Mouse (Mus musculus) splenic B cell, adult 2 months (primary cell): ENCODE data around the gene Methig1.
A peak's percentile ranks its signal among the peaks of the same experiment; 100 is the strongest.
"Not testable (repeated sequence)": the region's sequence is repeated elsewhere in the genome, so short reads cannot be mapped to it uniquely, and the experiment has no call there.

Experiments
- DNase-seq: peaks from one replicate; pipeline ENCODE4 v3.0.0-alpha.2; 2011; ENCODE audit warnings: low read depth, low spot score
- H3K27me3 ChIP-seq: 2 replicates; pipeline ENCODE4 v1.6.1; 2012; ENCODE audit warnings: mild to moderate bottlenecking, low read length, moderate library complexity, mixed read lengths; ENCODE audit not compliant: control insufficient read depth, poor library complexity, insufficient read depth, severe bottlenecking
- H3K36me3 ChIP-seq: 2 replicates; pipeline ENCODE4 v1.6.1; 2012; ENCODE audit warnings: mild to moderate bottlenecking, low read length, moderate library complexity, mixed read lengths; ENCODE audit not compliant: control insufficient read depth, poor library complexity, insufficient read depth, severe bottlenecking

Gene Methig1

GRCm38 (mm10) chr15:100352711-100353250 is at the start of gene Methig1, which contains the start of gene Mettl7a2:
Methig1 (plus strand) TSS chr15:100353149.
Mettl7a2 (plus strand) TSS chr15:100353200.
- DNase-seq, result no peak
- Histone ChIP-seq H3K27me3 (no peaks in the 10 kb centered on the region), H3K36me3 (no peaks in the 10 kb centered on the region)

GRCm38 (mm10) chr15:100303428-100304018 is 49.4 kb upstream of the Methig1 start:
- DNase-seq, result no peak
- no peaks in the 10 kb centered on the region for H3K36me3 ChIP-seq
- H3K27me3 ChIP-seq, result no peaks in the 10 kb centered on the region

- DNase-seq, result peak; percentile 76
- no peaks in the 10 kb centered on the region for H3K27me3 ChIP-seq
- no peaks in the 10 kb centered on the region for H3K36me3 ChIP-seq
These were observed 48.6 kb upstream of the Methig1 start, which contains the start of gene Mettl7a1 for GRCm38 (mm10) chr15:100304019-100304991. Mettl7a1 (plus strand) TSS chr15:100304140.

GRCm38 (mm10) chr15:100306201-100306600 is 46.7 kb upstream of the Methig1 start:
- Histone ChIP-seq H3K27me3 (no peaks in the 10 kb centered on the region), H3K36me3 (no peaks in the 10 kb centered on the region)
- DNase-seq, result no peak

- H3K27me3 ChIP-seq, H3K36me3 ChIP-seq: not testable (repeated sequence)
- DNase-seq, result peak; percentile 82
These were observed 45.4 kb upstream of the Methig1 start for GRCm38 (mm10) chr15:100307438-100308096.

- no peaks in the 10 kb centered on the region for H3K36me3 ChIP-seq
- H3K27me3 ChIP-seq, result no peaks in the 10 kb centered on the region
- DNase-seq, result no peak
These were observed 40.6 kb upstream of the Methig1 start for GRCm38 (mm10) chr15:100312346-100312745.

- Histone ChIP-seq H3K27me3 (no peaks in the 10 kb centered on the region), H3K36me3 (no peaks in the 10 kb centered on the region)
- DNase-seq, result no peak
These were observed 38.4 kb upstream of the Methig1 start for GRCm38 (mm10) chr15:100314448-100315145.

- not testable (repeated sequence) for H3K27me3 ChIP-seq, H3K36me3 ChIP-seq, DNase-seq
These were observed 34.8 kb upstream of the Methig1 start for GRCm38 (mm10) chr15:100318014-100318671.

- Histone ChIP-seq H3K36me3 (no peaks in the 10 kb centered on the region), H3K27me3 (no peaks in the 10 kb centered on the region)
- DNase-seq, result no peak
These were observed 33.1 kb upstream of the Methig1 start for GRCm38 (mm10) chr15:100319884-100320283.

GRCm38 (mm10) chr15:100320295-100320905 is 32.5 kb upstream of the Methig1 start:
- Histone ChIP-seq H3K27me3 (no peaks in the 10 kb centered on the region), H3K36me3 (no peaks in the 10 kb centered on the region)
- no peak for DNase-seq

- H3K36me3 ChIP-seq, result no peaks in the 10 kb centered on the region
- no peaks in the 10 kb centered on the region for H3K27me3 ChIP-seq
- DNase-seq, result peak; percentile 23
These were observed 31.8 kb upstream of the Methig1 start for GRCm38 (mm10) chr15:100321134-100321533.

GRCm38 (mm10) chr15:100324021-100324591 is 28.8 kb upstream of the Methig1 start:
- H3K27me3 ChIP-seq, result no peaks in the 10 kb centered on the region
- DNase-seq, result no peak

GRCm38 (mm10) chr15:100325235-100325634 is 27.7 kb upstream of the Methig1 start:
- H3K27me3 ChIP-seq, result no peaks in the 10 kb centered on the region
- DNase-seq, result no peak
- H3K36me3 ChIP-seq, result no peaks in the 10 kb centered on the region

More at GRCm38 (mm10) chr15:100324021-100324591, 28.8 kb upstream of the Methig1 start:
- H3K36me3 ChIP-seq, result no peaks in the 10 kb centered on the region
